Mouse (Mus musculus) megakaryocyte-erythroid progenitor cell, adult 5-6 weeks (primary cell): ENCODE data around the gene Eef1akmt3. TPM values are rescaled to one million over a fixed set of nuclear protein-coding genes. Genes with fewer than 3 reads are reported as not detected.
A peak's percentile ranks its signal among the peaks of the same experiment; 100 is the strongest.
"Not testable (repeated sequence)": the region's sequence is repeated elsewhere in the genome, so short reads cannot be mapped to it uniquely, and the experiment has no call there.

ENCODE experiments used
- ATAC-seq: replicated peaks from 2 replicates; pipeline ENCODE4 v1.8.0; 2016; ENCODE audit warnings: mild to moderate bottlenecking, inconsistent platforms; ENCODE audit not compliant: severe bottlenecking, poor library complexity, low FRiP score, low TSS enrichment
- total RNA-seq, 2 experiments: library from RNA; stranded (forward) in 1 of 2; stranded (reverse) in 1 of 2; fragments of 200-1000, 215-1000 nt in 1 of 2; fragments of >200 nt in 1 of 2; fragmentation: Nextera tagmentation in 1 of 2; gene quantifications; 2 replicates each; pipeline ENCODE4 v1.2.3; 2014 to 2017

The Eef1akmt3 gene
- total RNA-seq, 2 experiments from 2014 or later: not detected

DNA sequence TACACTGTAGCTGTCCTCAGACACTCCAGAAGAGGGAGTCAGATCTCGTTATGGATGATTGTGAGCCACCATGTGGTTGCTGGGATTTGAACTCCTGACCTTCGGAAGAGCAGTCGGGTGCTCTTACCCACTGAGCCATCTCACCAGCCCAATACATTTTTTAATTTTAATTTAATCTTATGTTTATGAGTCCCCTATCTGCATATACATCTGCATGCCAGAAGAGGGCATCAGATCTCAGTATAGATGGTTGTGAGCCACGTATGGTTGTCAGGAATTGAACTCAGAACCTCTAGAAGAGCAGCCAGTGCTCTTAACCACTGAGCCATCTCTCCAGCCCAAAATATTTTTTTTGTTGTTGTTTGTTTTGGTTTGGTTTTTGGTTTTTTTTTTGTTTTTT lies 31.0 kb upstream of the Eef1akmt3 start:
- not testable (repeated sequence) for ATAC-seq

DNA sequence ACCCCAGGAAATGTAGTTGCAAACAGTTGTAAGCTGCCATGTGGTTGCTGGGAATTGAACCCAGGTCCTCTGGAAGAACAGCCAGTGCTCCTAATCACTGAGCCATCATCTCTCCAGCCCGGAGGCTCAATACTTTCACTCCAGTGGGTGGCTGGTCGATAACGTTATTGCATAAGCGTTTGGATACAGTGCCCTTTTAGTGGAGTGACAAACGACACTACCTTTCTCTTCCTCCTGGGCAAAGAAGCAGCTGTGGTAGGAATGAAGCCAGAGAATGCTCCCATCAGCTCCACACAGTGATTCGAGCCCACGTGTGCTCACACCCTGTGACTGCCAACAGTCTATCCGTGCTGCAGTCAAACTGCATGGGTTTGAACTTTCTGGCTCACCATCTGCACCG lies 29.9 kb upstream of the Eef1akmt3 start:
- ATAC-seq: no peak

DNA sequence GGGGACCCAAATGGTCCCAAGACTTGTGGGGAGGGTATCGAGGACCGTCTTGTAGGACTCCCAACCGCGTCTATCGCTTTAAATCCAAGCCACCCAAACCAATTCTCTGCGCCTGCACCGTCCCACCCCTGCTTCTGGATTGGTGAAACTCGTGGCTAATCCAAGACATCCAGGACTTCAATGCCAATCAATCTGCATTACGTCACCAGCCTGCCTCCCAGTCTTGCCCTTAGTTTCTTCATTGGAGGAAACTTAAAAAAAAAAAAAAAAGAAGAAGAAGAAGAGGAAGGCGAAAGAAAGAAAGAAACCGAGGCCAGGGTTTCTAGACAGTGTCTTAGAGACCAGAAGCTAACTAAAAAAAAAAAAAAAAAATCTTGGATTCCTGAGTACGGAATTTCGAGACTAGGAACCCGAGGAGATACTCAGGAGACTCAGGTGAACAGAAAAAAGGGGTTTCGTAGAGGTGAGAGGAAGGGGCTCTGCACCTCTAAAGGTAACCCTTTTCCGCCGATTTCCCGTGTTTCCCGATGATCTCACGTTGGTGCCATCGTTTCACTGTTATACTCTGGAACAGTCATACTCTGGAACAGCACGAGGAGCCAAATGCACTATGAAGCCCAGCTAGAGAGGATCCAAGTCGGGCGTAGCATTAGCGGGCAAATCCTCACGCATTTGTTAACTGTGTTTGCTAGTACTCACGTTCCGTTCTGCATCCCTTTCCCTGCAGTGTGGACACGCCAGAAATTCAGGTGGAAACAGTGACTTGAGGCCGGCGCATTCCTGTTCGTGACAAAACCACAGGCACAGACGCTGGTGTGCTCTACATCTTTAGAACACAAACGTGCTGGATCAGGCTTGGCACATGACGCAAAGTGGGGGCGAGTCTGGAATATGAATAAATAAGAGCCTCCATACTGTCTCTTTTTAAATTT lies 29.1 kb upstream of the Eef1akmt3 start, which contains the start of gene Tspan31:
Tspan31 (minus strand) TSS at position 75 of the 932 bp plus-strand sequence.
- ATAC-seq: peak; percentile 80

DNA sequence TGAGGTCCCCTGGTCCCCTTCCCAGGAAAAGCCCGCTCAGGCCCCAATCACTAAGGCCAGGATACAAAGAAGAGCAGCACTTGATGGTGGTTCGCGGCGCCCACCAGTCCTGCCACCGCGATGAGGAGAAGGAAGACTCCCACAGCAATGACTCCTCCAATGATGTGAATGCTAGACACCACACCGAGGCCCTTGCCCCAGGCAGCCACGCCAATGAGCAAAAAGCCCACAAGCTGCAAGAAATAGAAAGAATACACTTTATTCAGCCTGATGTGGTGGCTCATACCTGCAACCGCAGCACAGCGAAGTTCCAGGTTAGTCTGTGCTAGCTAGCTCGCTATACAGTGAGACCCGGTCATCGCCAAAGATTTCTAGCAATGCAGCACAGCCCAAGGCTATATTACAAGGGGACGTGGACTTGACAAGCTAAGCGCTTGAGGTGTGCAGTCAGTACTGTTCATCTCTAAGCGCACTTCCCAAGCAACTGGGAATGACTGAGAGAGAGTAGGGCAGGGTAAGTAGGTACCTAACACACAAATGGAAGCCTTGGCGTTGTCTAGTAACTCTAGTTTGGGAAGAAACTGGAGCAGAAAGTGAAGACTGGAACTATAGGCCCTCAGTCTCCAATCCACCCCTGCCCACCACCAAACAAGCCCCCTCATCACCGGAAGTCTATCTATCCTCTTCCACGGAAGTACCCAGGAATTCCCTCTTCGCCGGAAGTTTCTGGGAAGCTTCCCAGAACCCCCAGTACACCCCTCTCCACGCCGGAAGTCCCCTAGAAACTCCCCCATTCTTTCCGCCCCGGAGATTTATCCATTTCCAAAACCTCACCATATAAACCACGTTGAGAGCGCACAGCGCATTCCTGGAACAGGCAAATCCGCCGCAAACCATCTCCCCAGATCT lies 28.2 kb upstream of the Eef1akmt3 start:
- peak; percentile 21 for ATAC-seq

DNA sequence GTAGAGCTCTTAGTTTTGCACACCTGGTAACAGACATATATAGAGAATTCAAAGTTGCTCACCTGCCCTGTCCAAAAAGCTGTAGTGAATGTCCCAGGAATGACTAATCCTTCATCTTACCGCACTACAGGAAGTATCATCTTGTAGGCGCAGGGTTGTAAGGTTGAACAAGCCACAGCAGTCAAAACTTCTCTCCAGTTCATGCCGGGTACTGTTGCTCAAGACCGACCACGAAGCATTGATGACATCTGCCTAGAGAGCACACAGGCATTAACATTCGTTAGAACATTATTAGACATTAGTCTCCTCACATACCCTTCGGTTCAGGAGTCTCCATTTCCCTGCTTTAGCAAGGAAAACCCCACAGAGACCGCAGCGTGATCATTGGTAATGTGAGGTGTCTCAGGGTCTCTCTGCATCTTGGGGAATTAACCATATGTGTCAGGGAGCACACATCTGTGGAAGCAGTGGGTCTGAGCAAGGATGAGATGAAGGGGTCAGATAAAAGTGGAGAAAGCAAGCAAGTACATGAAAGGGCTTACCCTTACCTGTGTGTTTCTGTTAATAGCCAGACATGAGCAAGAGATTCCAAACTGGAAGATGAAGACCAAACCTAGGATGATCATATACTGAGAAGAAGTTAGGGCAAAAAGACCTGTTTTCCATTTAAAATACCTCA lies 27.2 kb upstream of the Eef1akmt3 start:
- ATAC-seq: no peak

DNA sequence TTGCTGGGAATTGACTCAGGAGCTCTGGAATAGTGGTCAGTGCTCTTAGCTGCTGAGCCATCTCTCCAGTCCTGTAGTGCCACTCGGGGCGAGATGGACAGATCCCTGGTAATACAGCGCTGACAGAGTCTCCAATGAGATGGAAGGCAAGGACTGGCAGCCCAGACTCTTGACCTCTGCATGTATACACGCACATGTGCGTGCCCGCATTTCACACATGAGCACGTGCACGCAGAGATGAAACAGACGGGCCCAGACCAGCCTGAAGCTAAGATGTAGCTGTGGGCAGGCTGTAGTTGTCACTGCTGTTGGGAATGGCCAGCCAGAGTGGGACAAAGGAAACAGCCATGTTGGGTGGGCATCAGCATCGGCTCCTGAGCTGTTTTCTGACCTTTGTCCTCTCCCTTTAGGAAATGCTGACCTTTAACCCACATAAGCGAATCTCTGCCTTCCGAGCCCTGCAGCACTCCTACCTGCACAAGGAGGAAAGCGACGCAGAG lies 25.3 kb upstream of the Eef1akmt3 start:
- ATAC-seq: no peak

DNA sequence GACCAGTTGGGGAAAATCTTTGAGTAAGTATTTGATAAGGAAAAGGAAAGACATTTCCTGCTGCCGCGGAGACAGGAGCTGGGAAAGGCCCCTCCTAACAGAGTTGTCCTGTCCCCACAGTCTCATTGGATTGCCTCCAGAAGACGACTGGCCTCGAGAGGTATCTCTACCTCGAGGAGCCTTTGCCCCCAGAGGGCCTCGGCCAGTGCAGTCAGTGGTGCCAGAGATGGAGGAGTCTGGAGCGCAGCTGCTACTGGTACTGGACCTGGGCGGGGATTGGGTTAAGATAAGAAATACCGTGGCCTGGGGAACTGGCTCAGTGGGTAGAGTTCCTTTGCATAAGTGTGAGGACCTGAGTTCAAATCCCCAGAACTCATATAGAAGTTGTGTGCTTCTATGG lies 24.7 kb upstream of the Eef1akmt3 start:
- no peak for ATAC-seq

DNA sequence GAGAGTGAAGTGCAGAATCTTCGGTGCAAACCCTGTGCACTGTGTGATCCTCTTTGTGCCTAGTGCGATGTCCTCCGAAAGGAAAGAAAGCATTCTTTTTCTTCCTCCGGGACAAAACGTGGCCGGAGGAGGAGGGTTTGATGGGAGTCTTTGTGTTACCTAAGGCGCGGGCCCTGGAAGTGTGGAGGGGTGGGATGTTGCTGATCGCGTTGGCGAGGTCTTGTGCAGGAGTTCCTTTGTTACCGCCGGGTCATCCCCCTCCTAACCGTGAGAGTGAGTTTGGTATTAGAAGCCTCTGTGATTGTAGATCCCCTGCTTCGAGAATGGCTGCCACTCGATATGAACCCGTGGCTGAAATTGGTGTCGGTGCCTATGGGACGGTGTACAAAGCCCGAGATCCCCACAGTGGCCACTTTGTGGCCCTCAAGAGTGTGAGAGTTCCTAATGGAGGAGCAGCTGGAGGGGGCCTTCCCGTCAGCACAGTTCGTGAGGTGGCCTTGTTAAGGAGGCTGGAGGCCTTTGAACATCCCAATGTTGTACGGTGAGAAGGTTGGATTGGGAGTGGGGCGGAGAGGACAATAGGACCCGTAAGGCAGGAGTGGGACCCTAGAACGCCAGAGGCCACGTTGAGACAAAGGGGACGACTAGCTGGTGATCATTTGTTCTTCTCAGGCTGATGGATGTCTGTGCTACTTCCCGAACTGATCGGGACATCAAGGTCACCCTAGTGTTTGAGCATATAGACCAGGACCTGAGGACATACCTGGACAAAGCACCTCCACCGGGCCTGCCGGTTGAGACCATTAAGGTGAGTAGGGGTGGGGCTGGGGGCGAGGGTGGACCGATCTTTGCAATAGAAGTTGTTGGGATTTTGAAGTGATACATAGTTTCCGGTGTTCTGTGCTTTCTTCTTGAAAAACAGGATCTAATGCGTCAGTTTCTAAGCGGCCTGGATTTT lies 22.9 kb upstream of the Eef1akmt3 start:
- ATAC-seq: no peak

DNA sequence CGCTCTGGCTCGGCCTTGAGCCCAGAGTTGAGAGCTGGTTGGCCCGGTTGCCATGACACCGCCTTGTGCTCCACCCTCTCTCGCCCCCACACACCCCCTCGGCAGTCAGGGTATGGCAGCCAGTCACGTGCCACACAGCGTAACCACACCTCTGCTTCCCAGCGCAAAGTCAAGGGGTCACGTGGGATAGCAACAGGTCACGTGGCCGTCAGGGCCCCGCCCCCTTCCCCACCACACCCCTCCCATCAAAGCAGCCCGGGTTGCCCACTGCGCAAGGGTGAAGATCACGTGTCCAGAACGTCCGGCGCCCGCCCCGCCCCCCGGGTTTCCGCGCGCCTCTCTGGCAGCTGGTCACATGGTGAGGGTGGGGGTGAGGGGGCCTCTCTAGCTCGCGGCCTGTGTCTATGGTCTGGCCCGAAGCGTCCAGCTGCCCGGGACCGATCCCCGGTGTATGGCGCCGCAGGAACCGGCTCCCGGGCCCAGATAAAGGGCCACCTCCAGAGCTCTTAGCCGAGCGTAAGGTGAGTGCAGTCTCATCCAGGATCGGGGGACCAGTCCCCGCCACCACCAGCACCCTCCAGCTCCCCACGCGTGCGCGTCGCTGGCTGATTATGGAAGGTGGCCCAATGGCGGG lies 22.0 kb upstream of the Eef1akmt3 start, which contains the start of gene Cdk4:
Cdk4 (plus strand) TSS at position 296 of the 634 bp plus-strand sequence.
- ATAC-seq: peak; percentile 82

DNA sequence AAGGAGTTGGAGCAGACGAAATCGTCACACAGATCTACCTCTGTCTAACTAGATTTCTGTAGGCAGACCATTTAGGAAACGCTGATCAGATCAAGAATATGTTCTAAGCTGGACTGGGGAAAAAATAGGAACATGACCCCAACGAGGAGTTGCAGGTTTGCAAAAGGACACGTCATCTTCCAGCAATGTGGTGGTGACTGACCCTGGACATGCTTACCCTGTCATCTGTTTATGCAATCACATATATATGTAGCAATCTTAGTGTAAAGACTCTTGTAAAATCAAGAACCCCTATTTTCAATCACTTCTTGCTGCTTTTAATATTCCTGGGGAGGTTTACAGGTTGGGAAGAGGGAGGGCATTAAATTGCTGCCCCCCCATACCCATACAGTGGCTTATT lies 21.2 kb upstream of the Eef1akmt3 start:
- no peak for ATAC-seq

DNA sequence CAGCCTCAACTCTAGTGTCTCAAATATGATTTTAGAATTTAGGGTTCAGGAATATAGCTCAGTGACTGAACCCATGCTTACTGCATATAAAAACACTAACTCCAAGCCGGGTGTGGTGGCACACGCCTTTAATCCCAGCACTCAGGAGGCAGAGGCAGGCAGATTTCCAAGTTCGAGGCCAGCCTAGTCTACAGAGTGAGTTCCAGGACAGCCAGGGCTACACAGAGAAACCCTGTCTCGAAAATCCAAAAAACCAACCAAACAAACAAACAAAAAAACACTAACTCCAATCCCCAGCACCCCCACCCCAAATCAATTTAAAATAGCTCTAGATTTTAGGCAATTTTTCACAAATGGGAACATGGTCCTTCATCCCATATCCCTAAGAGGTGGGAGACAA lies 20.8 kb upstream of the Eef1akmt3 start:
- ATAC-seq: not testable (repeated sequence)

DNA sequence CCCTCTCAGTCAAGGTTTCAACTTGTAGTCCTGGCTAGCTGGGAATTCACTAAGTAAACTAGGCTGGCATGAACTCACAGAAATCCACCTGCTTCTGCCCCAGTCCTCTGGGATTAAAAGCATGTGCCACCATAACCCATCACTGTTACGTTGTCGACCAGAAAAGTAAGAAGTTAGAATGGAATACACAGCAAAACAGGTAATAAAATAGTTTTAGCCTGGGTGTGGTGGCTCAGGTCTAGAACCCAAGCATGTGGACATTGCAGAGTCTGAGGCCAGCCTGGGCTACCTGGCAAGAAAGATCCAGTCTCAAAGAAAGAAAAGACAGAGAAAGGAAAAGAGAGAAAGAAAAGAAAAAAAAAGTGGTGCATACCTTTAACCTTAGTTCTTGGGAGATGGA lies 20.2 kb upstream of the Eef1akmt3 start:
- no peak for ATAC-seq

DNA sequence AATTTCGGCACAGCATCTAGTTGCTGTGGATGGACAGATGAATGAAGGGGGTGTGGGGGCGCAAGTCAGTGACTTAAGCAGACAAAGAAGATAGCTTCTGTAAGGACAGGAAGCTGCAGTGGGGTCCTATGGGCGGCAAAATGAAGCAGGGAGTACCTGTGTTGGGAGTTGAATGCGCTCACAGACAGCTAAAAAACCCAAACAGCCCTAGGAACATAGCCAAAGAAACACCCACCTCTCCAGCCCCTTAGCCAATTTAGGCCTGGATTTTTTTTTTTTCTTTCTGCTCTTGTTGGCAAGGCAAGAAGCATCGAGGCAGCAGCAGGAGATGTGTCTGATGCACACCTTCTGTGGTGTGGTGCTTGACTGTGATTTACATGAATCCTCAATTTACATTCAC lies 19.8 kb upstream of the Eef1akmt3 start:
- ATAC-seq: no peak

DNA sequence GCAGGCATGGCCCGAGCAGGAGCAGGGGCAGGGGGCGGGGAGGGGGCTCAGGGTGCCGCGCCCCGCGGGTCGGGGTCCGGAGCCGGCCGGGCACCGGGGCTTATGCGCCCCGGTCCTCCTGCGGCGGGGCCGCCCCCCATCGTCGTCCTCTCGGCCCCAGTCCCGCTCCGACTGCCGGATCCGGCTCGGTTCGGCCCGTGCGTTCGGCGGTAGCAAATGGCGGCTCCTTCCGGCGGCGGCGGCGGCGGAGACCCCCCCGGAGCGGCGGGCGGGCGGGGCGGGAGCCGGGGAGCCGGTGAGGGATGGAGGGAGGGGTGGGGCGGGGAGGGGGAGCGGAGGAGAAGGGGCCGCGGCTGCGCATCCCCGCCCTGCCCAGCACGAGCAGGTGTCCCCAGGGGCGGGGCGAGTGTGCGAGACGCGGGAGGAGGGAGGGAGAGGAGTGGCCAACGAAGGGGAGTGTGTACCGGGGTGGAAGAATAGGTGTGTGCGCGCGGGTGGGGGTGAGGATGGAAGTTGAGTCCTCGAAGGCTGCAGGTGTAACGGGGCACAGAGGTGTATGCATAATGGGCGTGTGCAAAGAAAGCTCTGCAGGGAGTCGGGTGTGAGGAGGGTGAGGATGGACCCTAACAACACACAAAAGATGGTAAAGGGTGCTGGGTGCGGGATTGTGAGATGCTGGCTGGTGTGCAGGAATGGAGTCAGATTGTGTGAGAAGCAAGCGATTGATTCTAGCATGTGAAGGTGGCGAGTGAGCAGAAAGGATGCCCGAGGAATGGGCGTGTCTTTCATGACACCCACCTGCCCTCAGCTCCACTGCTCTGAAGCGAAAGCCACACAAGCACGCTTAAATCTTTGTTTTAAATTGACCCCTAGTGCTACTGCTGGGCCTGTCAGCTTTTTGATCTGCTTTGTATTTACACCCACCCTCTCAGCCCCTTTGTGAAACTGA lies 18.9 kb upstream of the Eef1akmt3 start, which contains the start of gene March9:
March9 (minus strand) TSS at position 217 of the 949 bp plus-strand sequence.
- no peak for ATAC-seq

DNA sequence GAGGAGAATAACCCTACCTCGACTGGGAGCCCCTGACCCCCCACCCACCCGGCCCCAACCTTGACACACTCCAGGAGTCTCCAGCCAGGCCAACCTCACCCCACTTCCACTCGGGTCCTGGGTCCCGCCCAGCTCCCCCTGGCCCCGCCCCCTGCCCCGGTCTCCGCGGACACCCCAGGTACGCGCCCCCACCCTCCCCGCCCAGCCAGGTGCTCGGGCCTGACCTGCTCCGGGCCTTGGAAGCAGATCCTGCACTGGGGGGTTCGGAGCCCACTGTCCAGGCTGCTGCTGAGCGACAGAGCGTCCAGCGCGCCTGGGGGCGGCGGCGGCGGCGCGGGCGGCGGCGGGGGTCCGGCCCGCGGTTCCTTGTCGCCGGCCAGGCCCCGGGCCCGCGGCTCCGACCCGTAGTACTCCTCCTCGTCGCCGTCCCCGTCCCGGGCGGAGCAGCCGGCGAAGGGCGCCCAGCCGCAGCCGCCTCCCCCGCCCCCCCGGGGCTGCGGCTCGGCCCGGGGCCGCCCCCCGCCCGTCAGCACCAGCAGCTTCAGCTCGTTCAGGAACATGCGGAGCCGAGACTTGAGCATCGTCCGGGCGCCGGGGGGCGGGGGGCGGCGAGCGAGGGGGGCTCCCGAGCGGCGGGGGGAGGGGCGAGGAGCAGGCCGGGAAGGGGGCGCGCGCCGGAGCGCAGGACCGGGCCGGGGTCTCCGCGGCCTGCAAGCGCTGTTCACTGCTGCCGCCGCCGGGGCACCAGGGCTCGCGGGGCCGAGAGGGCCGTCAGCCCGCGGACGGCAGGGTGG lies 18.1 kb upstream of the Eef1akmt3 start:
- no peak for ATAC-seq

DNA sequence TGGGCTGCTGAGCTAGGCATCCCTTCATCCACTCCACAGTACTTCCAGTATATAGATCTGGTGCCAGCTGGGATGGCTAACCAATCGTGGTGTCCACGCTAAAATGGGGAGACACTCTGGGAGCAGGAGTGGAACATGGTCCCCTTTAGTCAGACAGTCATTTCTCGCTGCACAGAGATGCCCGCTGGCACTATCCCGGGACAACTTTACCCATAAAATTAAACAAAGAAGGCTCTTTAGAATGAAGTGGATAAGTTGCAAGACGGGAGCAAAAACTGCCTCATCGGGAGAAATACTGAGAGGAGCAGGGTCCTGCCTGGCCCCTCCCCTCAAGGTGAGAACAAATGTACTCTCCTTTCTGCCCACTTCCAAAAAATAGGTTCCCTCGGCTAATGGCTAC lies 17.4 kb upstream of the Eef1akmt3 start:
- no peak for ATAC-seq
